Mouse (Mus musculus) intestine, embryonic 15.5 days (tissue): ENCODE measurements at regions not wholly inside any gene's neighbourhood (a gene's known extent, or its start where the extent isn't known, plus 50 kb on each side); places are given as distances from the start of the nearest gene placed in this dataset.

ENCODE experiments used
- ATAC-seq: fragments of 200-750 bp; cut with Nextera tagmentation; 2 replicates; pipeline ENCODE4 v1.8.0; 2017; ENCODE audit warnings: moderate TSS enrichment, moderate library complexity
- H3K27ac ChIP-seq: fragments of 300-500 bp; sonication (generic); 2 replicates; pipeline ENCODE4 v1.5.1; 2015; ENCODE audit warnings: mild to moderate bottlenecking, inconsistent platforms
- H3K27me3 ChIP-seq: fragments of 300-500 bp; sonication (generic); replicated peaks from 2 replicates; pipeline ENCODE4 v1.6.1; 2015; ENCODE audit warnings: inconsistent platforms
- H3K36me3 ChIP-seq: fragments of 300-500 bp; sonication (generic); 2 replicates; pipeline ENCODE4 v1.6.1; 2015; ENCODE audit warnings: inconsistent platforms
- H3K4me1 ChIP-seq: fragments of 300-500 bp; sonication (generic); replicated peaks from 2 replicates; pipeline ENCODE4 v1.6.1; 2015; ENCODE audit warnings: inconsistent platforms
- H3K4me2 ChIP-seq: fragments of 300-500 bp; sonication (generic); replicated peaks from 2 replicates; pipeline ENCODE4 v1.6.1; 2015; ENCODE audit warnings: mild to moderate bottlenecking, inconsistent platforms
- H3K4me3 ChIP-seq: fragments of 300-500 bp; sonication (generic); replicated peaks from 2 replicates; pipeline ENCODE4 v1.5.1; 2015; ENCODE audit warnings: inconsistent platforms
- H3K9ac ChIP-seq: fragments of 300-500 bp; sonication (generic); 2 replicates; pipeline ENCODE4 v1.6.1; 2015; ENCODE audit warnings: inconsistent platforms
- H3K9me3 ChIP-seq: fragments of 300-500 bp; sonication (generic); 2 replicates; pipeline ENCODE4 v1.6.1; 2016; ENCODE audit warnings: inconsistent platforms
- WGBS: fragments of 180-500 bp; shearing (Covaris S2); methylation state at CpG from one replicate; pipeline ENCODE4 v1.1.7; 2015; 5-methylcytosine and 5-hydroxymethylcytosine counted together

DNA sequence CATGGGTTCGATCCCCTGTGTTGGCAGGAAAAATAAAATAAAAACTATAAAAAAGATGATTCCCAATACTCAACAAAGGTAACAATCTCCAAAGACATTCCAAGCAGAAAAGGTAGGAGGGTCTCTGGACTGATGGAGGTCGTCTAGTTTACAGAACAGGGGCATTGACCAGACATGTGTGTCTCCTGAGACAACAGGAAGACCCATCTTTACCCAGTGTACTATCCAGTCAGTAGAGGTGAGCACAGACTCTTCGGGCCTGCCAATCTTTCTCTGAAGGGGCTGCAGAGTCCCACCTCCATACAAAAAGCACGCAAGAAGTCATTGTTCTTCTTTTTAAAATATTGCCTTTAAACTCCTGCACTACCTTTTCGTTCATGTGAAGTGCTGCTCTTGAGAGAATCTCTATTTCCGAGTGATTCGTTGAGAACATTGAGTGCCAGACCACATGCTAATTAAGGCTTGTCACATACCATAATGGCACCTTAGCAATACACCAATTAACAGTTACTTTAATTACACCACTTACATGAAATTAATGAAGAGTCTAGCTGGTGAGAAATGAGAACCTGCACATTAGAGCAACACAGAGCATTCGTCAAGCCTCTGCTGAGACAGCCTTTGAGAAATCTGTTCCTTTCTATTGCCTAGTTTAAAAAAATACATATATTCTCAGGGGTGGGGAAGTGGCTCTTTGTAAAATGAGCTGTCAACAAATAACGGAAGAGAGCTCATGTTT lies 69.5 kb upstream of the Mycn start:
- Histone ChIP-seq H3K36me3 (no peaks in the 10 kb centered on the region), H3K9ac (no peak overlapping the region), H3K27ac (no peak overlapping the region), H3K4me2 (no peak overlapping the region), H3K27me3 (no peaks in the 10 kb centered on the region), H3K4me1 (no peaks in the 10 kb centered on the region), H3K4me3 (no peak overlapping the region), H3K9me3 (no peaks in the 10 kb centered on the region)
- WGBS = 88% methylated on average over 9 of the region's 9 CpGs
- ATAC-seq = no peak

DNA sequence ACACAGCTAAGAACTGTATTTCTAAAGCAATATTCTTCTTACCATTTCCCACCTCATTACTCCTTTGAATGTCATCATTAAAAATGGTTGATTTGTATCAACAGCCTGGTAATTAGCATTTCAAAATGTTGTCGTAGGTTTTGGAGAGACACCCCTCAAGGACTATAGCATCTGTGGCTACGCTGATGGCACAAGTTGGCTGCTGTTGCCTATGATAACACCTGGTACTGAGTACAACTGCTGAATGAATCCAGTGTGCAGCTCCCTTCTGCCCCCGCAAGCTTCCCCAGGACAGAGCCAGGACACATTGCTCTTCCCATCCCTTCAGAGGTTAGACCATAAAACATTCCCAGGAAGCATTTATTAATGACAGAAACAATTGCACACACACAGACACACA lies 68.7 kb upstream of the Mycn start:
- no peak for ATAC-seq
- H3K36me3 ChIP-seq = no peaks in the 10 kb centered on the region
- H3K27ac ChIP-seq = no peak overlapping the region
- no peaks in the 10 kb centered on the region for H3K4me1 ChIP-seq
- 91% methylated on average over 3 of the region's 3 CpGs for WGBS
- H3K4me3 ChIP-seq = no peak overlapping the region
- H3K27me3 ChIP-seq = no peaks in the 10 kb centered on the region
- H3K9ac ChIP-seq = no peak overlapping the region
- no peak overlapping the region for H3K4me2 ChIP-seq
- no peaks in the 10 kb centered on the region for H3K9me3 ChIP-seq

DNA sequence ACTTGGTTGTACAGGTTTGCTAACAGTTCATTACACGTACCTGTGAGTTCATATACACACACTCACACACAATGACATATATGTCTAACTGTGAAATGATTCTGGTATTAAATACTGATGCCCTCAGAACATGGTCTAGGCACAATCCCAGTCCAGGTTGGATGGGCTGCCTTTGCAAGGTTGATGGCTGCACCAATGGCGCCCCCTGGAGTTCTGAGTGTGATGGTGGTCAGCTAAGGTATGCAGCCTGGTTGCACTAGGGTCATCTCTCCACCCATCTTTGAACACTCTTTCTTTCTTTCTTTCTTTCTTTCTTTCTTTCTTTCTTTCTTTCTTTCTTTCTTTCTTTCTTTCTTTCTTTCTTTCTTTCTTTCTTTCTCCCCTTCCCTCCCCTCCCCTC lies 67.8 kb upstream of the Mycn start:
- no peaks in the 10 kb centered on the region for H3K9me3 ChIP-seq
- no peak overlapping the region for H3K9ac ChIP-seq
- H3K27ac ChIP-seq = no peak overlapping the region
- WGBS = 35% methylated on average over 2 of the region's 2 CpGs
- no peaks in the 10 kb centered on the region for H3K4me1 ChIP-seq
- no peak overlapping the region for H3K4me2 ChIP-seq
- H3K36me3 ChIP-seq = no peaks in the 10 kb centered on the region
- no peak for ATAC-seq
- H3K4me3 ChIP-seq = no peak overlapping the region
- H3K27me3 ChIP-seq = no peaks in the 10 kb centered on the region

DNA sequence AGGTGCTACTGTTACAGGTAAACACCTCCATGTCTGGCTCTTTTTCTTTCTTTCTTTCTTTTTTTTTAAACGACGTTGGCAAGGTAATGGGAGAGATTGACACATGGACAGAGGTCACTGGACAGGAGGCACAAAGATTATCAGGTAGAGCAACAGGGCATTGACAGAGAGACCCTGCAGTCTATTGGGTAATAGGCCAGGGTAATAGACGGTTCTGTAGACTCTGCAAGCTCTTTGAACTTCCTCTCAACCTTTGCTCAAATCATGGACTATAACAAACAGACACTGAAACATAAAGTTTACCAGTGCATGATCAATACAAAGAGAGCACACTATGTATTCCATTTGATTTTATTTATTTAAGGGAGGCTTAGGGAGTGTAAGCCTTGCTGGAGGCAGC lies 61.0 kb upstream of the Mycn start:
- H3K4me1 ChIP-seq = no peaks in the 10 kb centered on the region
- H3K9me3 ChIP-seq = no peaks in the 10 kb centered on the region
- no peak overlapping the region for H3K9ac ChIP-seq
- H3K27ac ChIP-seq = no peak overlapping the region
- H3K36me3 ChIP-seq = no peaks in the 10 kb centered on the region
- no peak for ATAC-seq
- 72% methylated on average over 3 of the region's 3 CpGs for WGBS
- no peak overlapping the region for H3K4me3 ChIP-seq
- no peaks in the 10 kb centered on the region for H3K27me3 ChIP-seq
- H3K4me2 ChIP-seq = no peak overlapping the region

DNA sequence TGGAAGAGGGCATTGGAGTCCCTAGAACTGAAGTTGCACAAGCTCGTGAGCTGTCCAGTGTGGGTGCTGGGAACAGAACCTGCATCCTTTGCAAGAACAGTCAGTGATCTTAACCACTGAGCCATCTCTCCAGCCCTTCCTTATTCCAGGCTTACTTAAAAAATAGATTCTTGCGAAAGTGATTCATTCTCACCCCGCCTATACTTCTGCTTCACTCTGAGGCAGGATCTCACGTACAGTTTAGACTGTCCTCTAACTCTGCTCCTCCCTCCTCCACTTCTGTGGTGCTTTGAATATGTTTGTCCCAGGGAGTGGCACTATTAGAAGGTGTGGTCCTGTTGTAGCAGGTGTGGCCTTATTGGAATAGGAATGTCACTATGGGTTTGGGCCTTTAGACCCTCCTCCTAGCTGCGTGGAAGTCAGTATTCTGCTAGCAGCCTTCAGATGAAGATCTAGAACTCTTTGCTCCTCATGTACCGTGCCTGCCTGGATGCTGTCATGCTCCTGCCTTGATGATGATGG lies 60.4 kb upstream of the Mycn start:
- 88% methylated on average over 6 of the region's 6 CpGs for WGBS
- no peaks in the 10 kb centered on the region for H3K27me3 ChIP-seq
- H3K36me3 ChIP-seq = no peaks in the 10 kb centered on the region
- H3K4me3 ChIP-seq = no peak overlapping the region
- no peak for ATAC-seq
- H3K9me3 ChIP-seq = no peaks in the 10 kb centered on the region
- H3K4me2 ChIP-seq = no peak overlapping the region
- no peak overlapping the region for H3K27ac ChIP-seq
- no peak overlapping the region for H3K9ac ChIP-seq
- H3K4me1 ChIP-seq = no peaks in the 10 kb centered on the region

DNA sequence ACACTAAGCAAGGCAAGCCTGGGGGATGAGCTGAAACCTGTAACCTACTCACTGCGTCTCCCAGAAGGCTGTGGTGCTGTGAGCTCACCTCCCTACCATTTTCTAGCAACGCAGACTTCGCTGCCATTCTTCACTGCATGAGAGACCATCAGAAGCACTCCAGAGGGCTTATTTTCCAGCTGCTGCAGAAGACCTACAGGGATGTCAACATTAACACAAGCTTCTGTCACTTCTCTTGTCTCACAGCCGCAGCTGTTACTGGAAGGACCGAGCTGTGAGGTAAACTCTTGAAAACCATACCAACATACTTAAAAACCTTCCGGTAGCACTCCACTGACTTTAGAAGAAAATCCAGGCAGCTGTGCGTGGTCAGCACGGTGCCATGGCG lies 54.3 kb upstream of the Mycn start:
- Histone ChIP-seq H3K9ac (no peak overlapping the region), H3K36me3 (no peaks in the 10 kb centered on the region), H3K27me3 (no peaks in the 10 kb centered on the region), H3K27ac (peak overlapping the region; percentile 51; the same call in 1 of the 2 replicates), H3K4me1 (peaks cover 10% of the 10 kb centered on the region; the same call in 1 of the 2 replicates), H3K4me3 (no peak overlapping the region), H3K9me3 (no peaks in the 10 kb centered on the region), H3K4me2 (0 out of 2 replicates have a peak overlapping the region, but pooled peaks have one; percentile 11)
- 69% methylated on average over 9 of the region's 9 CpGs for WGBS
- ATAC-seq = no peak

DNA sequence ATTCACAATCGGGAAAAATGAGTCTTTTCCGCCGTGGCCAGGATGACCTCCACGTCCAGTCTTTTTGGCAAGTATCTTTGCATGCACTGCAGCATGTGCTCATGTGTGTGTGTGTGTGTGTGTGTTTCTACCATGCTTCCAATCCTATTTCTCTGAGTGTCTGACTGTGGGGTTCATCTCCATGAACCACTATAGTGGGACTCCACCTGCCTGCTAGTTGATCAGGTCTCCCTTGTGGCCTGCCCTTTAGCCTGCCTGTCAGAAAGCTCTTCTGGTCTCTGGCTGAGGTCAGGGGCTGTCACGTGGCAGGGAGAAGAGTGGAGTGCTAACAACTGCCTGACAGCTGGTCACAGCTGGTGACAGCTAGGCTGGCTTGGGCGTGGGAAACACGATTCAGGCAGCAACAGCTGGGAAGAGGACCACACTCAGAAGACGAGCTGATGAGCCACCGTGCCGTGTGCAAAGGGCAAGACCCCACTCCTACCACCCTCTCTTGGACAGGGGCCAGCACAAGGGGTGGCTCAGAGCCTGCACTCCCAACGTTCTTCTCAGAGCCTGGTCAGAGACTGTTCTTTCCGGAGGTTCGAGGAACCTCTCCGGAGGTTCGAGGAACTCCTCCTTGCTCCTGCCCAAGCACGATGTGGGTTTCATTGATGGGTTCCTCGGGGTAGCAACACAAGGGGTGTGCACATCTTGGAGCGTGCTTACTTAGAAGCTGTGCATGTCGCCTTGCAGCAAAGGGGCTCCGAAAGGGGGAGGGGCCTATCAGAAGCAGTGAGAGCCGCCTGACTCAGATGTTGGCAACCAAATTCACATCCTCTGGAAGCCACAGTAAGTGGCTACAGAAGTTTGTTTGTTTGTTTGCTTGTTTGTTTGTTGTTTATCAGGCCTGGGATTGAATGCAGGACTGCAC lies 53.6 kb upstream of the Mycn start:
- Histone ChIP-seq H3K9me3 (no peaks in the 10 kb centered on the region), H3K27me3 (no peaks in the 10 kb centered on the region), H3K4me2 (0 out of 2 replicates have a peak overlapping the region, but pooled peaks have one; percentile 11), H3K36me3 (no peaks in the 10 kb centered on the region), H3K4me1 (peaks cover 10% of the 10 kb centered on the region; the same call in 1 of the 2 replicates), H3K27ac (0 out of 2 replicates have a peak overlapping the region, but pooled peaks have one; percentile 51), H3K9ac (no peak overlapping the region), H3K4me3 (no peak overlapping the region)
- 49% methylated on average over 21 of the region's 21 CpGs for WGBS
- ATAC-seq = peak; percentile 72

DNA sequence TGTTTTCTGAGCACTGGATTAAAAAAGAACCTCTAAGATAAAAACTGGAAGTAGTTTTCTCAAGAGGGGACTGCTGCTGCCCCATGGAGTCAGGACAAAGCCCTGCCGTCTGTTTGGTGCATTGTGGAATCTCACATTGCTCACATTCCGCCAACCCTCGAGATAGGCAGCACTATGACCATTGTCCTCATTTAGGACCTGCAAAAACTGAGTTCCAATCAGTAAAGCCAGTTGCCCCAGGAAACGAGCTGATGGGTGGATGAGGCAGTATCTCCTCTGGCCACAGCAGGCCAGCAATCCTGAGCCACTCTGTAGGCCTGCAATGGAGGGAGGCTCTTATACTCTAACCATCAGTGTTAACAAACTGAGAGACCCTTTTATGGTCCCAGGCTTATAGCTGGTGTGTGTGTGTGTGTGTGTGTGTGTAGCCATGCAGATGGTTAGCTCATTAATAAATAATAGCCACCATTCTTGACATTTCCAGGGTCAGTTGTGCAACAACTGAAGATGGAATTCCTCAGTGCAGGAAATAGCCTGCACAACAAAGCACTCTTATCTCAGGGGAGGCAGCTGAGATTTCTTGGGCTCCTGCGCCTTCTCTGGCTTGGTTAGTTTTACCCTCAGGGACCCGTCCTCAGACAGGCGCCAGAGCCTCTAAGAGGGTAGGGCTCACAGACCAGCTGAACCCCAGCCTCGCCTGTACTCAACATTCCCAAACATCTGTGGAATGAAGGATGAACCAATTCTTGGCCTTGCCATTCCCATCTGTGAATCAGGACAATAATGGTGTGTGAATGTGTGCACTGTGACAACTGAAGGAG lies 52.4 kb upstream of the Mycn start:
- Histone ChIP-seq H3K4me1 (peaks cover 10% of the 10 kb centered on the region; the same call in 1 of the 2 replicates), H3K9ac (no peak overlapping the region), H3K4me2 (no peak overlapping the region), H3K9me3 (no peaks in the 10 kb centered on the region), H3K27me3 (no peaks in the 10 kb centered on the region), H3K4me3 (no peak overlapping the region), H3K36me3 (no peaks in the 10 kb centered on the region), H3K27ac (no peak overlapping the region)
- WGBS = 56% methylated on average over 8 of the region's 8 CpGs
- no peak for ATAC-seq
